Mouse (Mus musculus) ES-Bruce4 (cell line): ENCODE measurements around the gene Gm28576. TPM values are rescaled to one million over a fixed set of nuclear protein-coding genes. Genes with fewer than 3 reads are reported as not detected.
"Not testable (repeated sequence)": the region's sequence is repeated elsewhere in the genome, so short reads cannot be mapped to it uniquely, and the experiment has no call there.

Experiments used
- H3K27ac ChIP-seq: 2 replicates; pipeline ENCODE4 v1.5.1; 2012; ENCODE audit warnings: low read length, inconsistent platforms; ENCODE audit not compliant: insufficient read depth
- H3K27me3 ChIP-seq: 2 replicates; pipeline ENCODE4 v1.6.1; 2012; ENCODE audit warnings: mild to moderate bottlenecking, low read length, inconsistent platforms; ENCODE audit not compliant: control insufficient read depth, poor library complexity, insufficient read depth, severe bottlenecking
- H3K36me3 ChIP-seq: 2 replicates; pipeline ENCODE4 v1.6.1; 2012; ENCODE audit warnings: inconsistent platforms, mild to moderate bottlenecking, low read length, moderate library complexity; ENCODE audit not compliant: control insufficient read depth, poor library complexity, insufficient read depth, severe bottlenecking
- H3K4me1 ChIP-seq: one replicate; pipeline ENCODE4 v1.8.1; 2011; ENCODE audit warnings: low read length; ENCODE audit not compliant: control insufficient read depth, insufficient read depth
- H3K4me3 ChIP-seq: 2 replicates; pipeline ENCODE4 v1.5.1; 2011; ENCODE audit warnings: low read depth, mild to moderate bottlenecking, low read length
- H3K9ac ChIP-seq: 2 replicates; pipeline ENCODE4 v1.6.1; 2012; ENCODE audit warnings: low read depth, mild to moderate bottlenecking, inconsistent platforms; ENCODE audit not compliant: poor library complexity, severe bottlenecking
- H3K9me3 ChIP-seq: replicated peaks from 2 replicates; pipeline ENCODE4 v1.6.1; 2012; ENCODE audit warnings: mild to moderate bottlenecking, low read length, inconsistent platforms; ENCODE audit not compliant: control insufficient read depth, poor library complexity, insufficient read depth, severe bottlenecking
- polyA plus RNA-seq: library from polyadenylated mRNA; stranded (reverse); fragments of >200 nt; gene quantifications from 2 replicates; pipeline ENCODE4 v1.2.4, GENCODE M21; 2011; ENCODE audit warnings: low read depth; ENCODE audit not compliant: missing spikeins, insufficient read depth, insufficient read length

Gm28576 gene
- not detected in 2 replicates for polyA plus RNA-seq

DNA sequence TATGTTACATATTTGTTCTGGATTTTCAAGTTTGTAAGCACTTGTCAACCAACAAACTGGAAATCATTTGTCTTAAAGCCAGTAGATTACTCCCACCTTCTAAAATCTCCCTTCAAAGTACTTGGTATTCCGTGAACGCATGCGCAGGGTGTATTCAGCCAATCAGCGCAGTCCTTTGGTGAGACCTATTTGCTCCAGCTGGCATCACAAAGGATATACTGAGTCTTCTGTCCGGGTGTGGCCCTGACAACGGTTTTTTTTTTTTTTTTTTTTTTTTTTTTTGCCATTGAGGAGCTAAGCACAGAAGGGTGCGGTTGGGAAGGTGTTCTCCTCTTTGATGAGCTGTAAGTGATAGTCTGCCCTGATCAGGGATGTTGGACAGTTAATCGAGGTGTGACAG lies at the start of gene Gm28576:
Gene Gm28576, plus strand, starts transcription at position 301 of the 400 bp plus-strand sequence.
- not testable (repeated sequence) for H3K4me1 ChIP-seq, H3K4me3 ChIP-seq, H3K36me3 ChIP-seq, H3K27me3 ChIP-seq, H3K9me3 ChIP-seq, H3K27ac ChIP-seq, H3K9ac ChIP-seq

Other genes starting within 250 kb of the Gm28576 start
- gene Gm20826, start 84.5 kb upstream of the Gm28576 start, polyA plus RNA-seq = not detected in 2 replicates